Mouse (Mus musculus): ENCODE results near the gene Atrn. TPM values are rescaled to one million over a fixed set of nuclear protein-coding genes. Genes with fewer than 3 reads are reported as not detected.

Gene Atrn
- polyA plus RNA-seq, 1 experiment from 2014 or later, result 7.2 TPM

- H3K9me3 ChIP-seq (replicated peaks), result no peaks in the 10 kb centered on the region
- WGBS, result 4% methylated on average over 10 of the region's 10 CpGs
- no peak overlapping the region for H3K27ac ChIP-seq (ENCODE audit: poor library complexity, severe bottlenecking)
- no peak overlapping the region for H3K4me3 ChIP-seq
- peak; percentile 54; the same call in 1 of the 2 replicates for ATAC-seq (ENCODE audit: insufficient number of reproducible peaks, low FRiP score)
- H3K9ac ChIP-seq, result no peak overlapping the region
- no peaks in the 10 kb centered on the region for H3K36me3 ChIP-seq
- H3K27me3 ChIP-seq (replicated peaks), result peaks cover 68% of the 10 kb centered on the region
- peaks cover 55% of the 10 kb centered on the region for H3K4me1 ChIP-seq (replicated peaks)
- H3K4me2 ChIP-seq, result peak overlapping the region; percentile 35
These were observed 149.9 kb downstream of the Atrn start for GRCm38 (mm10) chr2:131056191-131056590.

DNA sequence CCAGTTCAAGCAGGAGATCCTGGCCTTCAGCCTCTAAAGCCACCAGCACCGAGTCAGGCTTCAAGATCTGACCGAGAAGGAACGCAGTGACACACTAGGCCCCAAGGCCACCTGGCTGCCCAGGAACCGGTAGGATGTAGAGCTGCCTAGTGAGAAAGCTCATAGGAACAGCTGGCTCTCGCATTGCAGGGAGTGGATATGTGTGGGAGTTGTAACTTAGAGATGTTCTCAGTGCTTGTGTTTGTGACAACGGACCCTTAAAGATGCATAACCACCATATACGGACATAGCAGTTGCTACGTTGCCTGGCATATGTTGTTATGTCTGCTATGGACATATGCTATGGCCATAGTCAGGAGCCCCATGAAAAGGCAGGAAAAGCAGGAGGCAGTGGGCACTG lies 152.4 kb downstream of the Atrn start:
- no peak overlapping the region for H3K4me3 ChIP-seq
- H3K27me3 ChIP-seq (replicated peaks), result peaks cover 61% of the 10 kb centered on the region
- H3K9me3 ChIP-seq (replicated peaks), result no peaks in the 10 kb centered on the region
- H3K4me2 ChIP-seq, result no peak overlapping the region
- H3K4me1 ChIP-seq (replicated peaks), result peaks cover 71% of the 10 kb centered on the region
- H3K27ac ChIP-seq (ENCODE audit: poor library complexity, severe bottlenecking), result no peak overlapping the region
- WGBS, result 86% methylated on average over 8 of the region's 8 CpGs
- no peaks in the 10 kb centered on the region for H3K36me3 ChIP-seq
- H3K9ac ChIP-seq, result no peak overlapping the region
- no peak for ATAC-seq (ENCODE audit: insufficient number of reproducible peaks, low FRiP score)

DNA sequence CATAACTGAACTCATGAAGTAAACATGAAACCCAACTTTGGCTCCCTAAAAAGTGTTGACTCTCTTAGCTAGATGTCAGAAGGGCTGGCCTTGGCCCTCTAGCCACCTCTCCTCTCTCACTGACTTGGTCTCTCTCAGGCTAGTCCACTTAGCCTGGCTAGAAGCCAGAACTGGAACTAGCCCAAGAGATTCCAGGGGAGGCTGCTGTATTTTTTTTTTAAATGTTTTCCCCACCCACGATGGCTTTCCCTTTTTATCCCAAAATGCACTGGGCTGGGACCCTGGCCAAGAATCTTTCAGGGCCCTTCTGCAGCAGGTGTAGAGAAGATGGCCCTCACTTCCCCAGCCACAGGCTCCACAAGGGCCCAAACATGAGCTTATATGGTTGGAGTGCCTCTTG lies 153.1 kb downstream of the Atrn start:
- ATAC-seq (ENCODE audit: insufficient number of reproducible peaks, low FRiP score), result no peak
- H3K4me2 ChIP-seq, result no peak overlapping the region
- H3K27ac ChIP-seq (ENCODE audit: poor library complexity, severe bottlenecking), result peak overlapping the region; percentile 29; the same call in 1 of the 2 replicates
- no peaks in the 10 kb centered on the region for H3K36me3 ChIP-seq
- H3K9ac ChIP-seq, result 0 out of 2 replicates have a peak overlapping the region, but pooled peaks have one; percentile 6
- WGBS, result 36% methylated on average over 1 of the region's 1 CpGs
- H3K4me1 ChIP-seq (replicated peaks), result peaks cover 64% of the 10 kb centered on the region
- no peak overlapping the region for H3K4me3 ChIP-seq
- H3K27me3 ChIP-seq (replicated peaks), result peaks cover 60% of the 10 kb centered on the region
- H3K9me3 ChIP-seq (replicated peaks), result no peaks in the 10 kb centered on the region

DNA sequence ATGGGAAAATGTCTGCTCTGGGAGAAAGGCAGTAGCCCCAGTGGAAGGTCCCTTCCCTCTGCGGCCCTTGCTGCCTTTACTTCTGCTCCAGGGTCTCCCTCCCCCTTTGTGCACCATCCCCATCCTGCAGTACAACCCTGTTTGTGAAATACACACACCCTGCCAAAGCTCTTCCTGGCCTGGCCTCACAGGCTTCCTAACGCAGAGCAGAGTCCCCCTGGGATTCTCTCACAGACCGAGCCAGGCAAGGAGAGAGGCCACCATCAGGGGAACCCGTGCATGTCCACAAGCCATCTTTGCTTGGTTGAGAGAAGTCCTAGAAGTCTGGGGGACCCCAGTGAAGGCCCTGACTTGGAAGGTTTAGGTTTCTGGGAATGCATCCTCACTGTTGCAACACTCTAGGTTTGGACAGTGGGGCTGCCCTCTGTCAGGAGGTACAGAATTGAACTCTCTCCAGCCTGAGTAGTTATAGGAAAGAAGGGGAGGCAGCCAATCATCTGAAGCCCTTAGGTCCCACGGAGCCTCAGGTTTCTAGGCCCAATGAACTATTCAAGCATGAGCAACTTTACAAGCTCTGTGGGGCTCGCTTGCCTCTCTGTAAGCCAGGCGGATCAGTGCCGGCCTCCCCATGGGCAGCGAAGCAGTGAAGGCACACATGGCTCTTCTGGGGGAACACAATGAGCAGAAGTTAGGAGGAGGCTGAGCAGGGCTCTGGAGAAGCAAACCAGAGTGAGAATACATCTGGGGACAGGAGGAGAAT lies 153.7 kb downstream of the Atrn start:
- Histone ChIP-seq H3K36me3 (no peaks in the 10 kb centered on the region), H3K4me1 (replicated peaks) (peaks cover 59% of the 10 kb centered on the region), H3K4me2 (no peak overlapping the region), H3K4me3 (no peak overlapping the region), H3K9me3 (replicated peaks) (no peaks in the 10 kb centered on the region), H3K27me3 (replicated peaks) (peaks cover 60% of the 10 kb centered on the region), H3K27ac (ENCODE audit: poor library complexity, severe bottlenecking) (peak overlapping the region; percentile 29; the same call in 1 of the 2 replicates), H3K9ac (0 out of 2 replicates have a peak overlapping the region, but pooled peaks have one; percentile 6)
- ATAC-seq (ENCODE audit: insufficient number of reproducible peaks, low FRiP score), result no peak
- WGBS, result 75% methylated on average over 9 of the region's 9 CpGs

GRCm38 (mm10) chr2:131060784-131061183 lies 154.5 kb downstream of the Atrn start:
- H3K4me2 ChIP-seq, result peak overlapping the region; percentile 33; the same call in 1 of the 2 replicates
- peaks cover 51% of the 10 kb centered on the region for H3K4me1 ChIP-seq (replicated peaks)
- H3K9me3 ChIP-seq (replicated peaks), result no peaks in the 10 kb centered on the region
- no peaks in the 10 kb centered on the region for H3K36me3 ChIP-seq
- no peak overlapping the region for H3K4me3 ChIP-seq
- 57% methylated on average over 6 of the region's 6 CpGs for WGBS
- H3K9ac ChIP-seq, result no peak overlapping the region
- peaks cover 57% of the 10 kb centered on the region for H3K27me3 ChIP-seq (replicated peaks)
- ATAC-seq (ENCODE audit: insufficient number of reproducible peaks, low FRiP score), result no peak
- no peak overlapping the region for H3K27ac ChIP-seq (ENCODE audit: poor library complexity, severe bottlenecking)

- peak; percentile 35; the same call in 1 of the 2 replicates for ATAC-seq (ENCODE audit: insufficient number of reproducible peaks, low FRiP score)
- Histone ChIP-seq H3K4me1 (replicated peaks) (peaks cover 43% of the 10 kb centered on the region), H3K27ac (ENCODE audit: poor library complexity, severe bottlenecking) (no peak overlapping the region), H3K9me3 (replicated peaks) (no peaks in the 10 kb centered on the region), H3K27me3 (replicated peaks) (peaks cover 57% of the 10 kb centered on the region), H3K9ac (no peak overlapping the region), H3K36me3 (no peaks in the 10 kb centered on the region), H3K4me3 (no peak overlapping the region), H3K4me2 (peak overlapping the region; percentile 33; the same call in 1 of the 2 replicates)
- 22% methylated on average over 5 of the region's 5 CpGs for WGBS
These were observed 155.3 kb downstream of the Atrn start for GRCm38 (mm10) chr2:131061607-131062006.

DNA sequence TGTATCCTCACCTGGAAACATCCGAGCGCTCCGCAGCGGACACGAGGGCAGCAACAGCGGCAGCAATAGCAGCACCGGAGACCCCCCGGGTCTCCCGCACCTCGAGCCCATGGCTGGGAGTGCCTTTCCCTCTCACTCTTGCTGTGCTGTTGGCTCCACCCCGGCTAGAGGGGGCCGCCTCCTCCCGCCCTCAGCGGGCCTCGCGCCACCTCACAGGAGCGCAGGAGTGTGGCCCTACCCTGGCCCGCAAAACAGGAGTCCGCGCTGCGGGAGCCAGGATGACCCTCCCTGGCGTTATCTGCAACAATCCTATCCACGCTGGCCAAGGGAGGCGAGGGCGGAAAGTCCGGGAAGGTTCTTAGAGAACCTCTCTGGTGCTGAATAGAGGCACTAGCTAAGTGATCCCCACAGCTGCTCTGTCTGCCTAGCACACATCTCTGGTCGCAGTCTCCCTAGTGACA lies 157.1 kb downstream of the Atrn start, which contains the start of gene Adam33:
Adam33 (minus strand) TSS at position 411 of the 461 bp plus-strand sequence.
- no peak within 1 kb of the TSS for H3K27ac ChIP-seq (ENCODE audit: poor library complexity, severe bottlenecking)
- peaks cover 48% of the 10 kb centered on the region for H3K27me3 ChIP-seq (replicated peaks)
- peak within 1 kb of the TSS; percentile 68 for H3K4me2 ChIP-seq
- no peaks in the 10 kb centered on the region for H3K9me3 ChIP-seq (replicated peaks)
- peak within 1 kb of the TSS; percentile 34; the same call in 1 of the 2 replicates for H3K9ac ChIP-seq
- H3K4me1 ChIP-seq (replicated peaks), result peaks cover 42% of the 10 kb centered on the region
- 2% methylated on average over 27 of the region's 27 CpGs for WGBS
- H3K36me3 ChIP-seq, result no peaks in the 10 kb centered on the region
- H3K4me3 ChIP-seq, result peak within 1 kb of the TSS; percentile 30
- ATAC-seq (ENCODE audit: insufficient number of reproducible peaks, low FRiP score), result peak; percentile 59; the same call in 1 of the 2 replicates

DNA sequence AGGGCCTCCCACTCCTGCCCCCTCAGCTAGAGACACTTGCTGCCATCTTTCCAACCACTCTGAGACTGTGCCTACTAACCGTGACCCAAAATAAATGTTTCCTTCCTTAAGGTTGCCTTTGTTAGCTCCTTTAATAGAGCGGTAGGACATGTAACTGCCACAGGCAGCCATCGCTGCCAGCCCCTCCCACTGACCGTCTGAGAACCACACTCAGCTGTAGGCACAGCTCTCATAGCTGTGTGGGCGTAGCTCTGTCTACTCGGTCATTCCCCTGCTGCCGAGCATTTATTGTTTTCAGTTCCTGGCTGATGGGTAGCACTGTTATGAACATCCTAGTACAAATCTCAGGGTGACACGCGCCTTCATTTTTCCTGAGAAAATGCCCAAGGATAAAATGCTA lies 160.0 kb downstream of the Atrn start:
- Histone ChIP-seq H3K4me3 (no peak overlapping the region), H3K9me3 (replicated peaks) (no peaks in the 10 kb centered on the region), H3K9ac (no peak overlapping the region), H3K27ac (ENCODE audit: poor library complexity, severe bottlenecking) (no peak overlapping the region), H3K36me3 (no peaks in the 10 kb centered on the region), H3K4me2 (no peak overlapping the region), H3K27me3 (replicated peaks) (peaks cover 60% of the 10 kb centered on the region), H3K4me1 (replicated peaks) (peaks cover 18% of the 10 kb centered on the region)
- WGBS, result 65% methylated on average over 9 of the region's 9 CpGs
- no peak for ATAC-seq (ENCODE audit: insufficient number of reproducible peaks, low FRiP score)

DNA sequence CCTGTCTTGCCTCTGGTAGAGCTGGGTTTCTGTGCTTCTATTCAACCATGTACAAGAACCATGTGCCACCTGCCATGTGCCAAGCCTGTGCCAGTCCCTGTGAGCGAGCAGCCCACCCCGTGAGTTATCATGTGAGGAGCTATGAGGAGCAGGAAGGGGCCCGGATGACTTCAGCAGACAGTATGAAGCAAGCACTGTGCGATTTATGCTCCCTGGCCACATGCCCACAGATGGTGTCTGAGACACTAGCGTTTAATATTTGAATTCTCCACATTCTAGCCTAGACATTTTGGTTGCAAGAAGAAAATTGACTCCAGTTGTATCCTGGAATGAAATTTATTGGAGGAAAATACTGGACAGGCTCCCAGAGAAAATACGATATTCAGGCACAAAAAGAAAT lies 161.2 kb downstream of the Atrn start:
- H3K4me1 ChIP-seq (replicated peaks), result peaks cover 12% of the 10 kb centered on the region
- ATAC-seq (ENCODE audit: insufficient number of reproducible peaks, low FRiP score), result no peak
- 66% methylated on average over 6 of the region's 6 CpGs for WGBS
- H3K9ac ChIP-seq, result no peak overlapping the region
- H3K27me3 ChIP-seq (replicated peaks), result peaks cover 55% of the 10 kb centered on the region
- no peaks in the 10 kb centered on the region for H3K36me3 ChIP-seq
- no peak overlapping the region for H3K4me2 ChIP-seq
- no peaks in the 10 kb centered on the region for H3K9me3 ChIP-seq (replicated peaks)
- H3K4me3 ChIP-seq, result no peak overlapping the region
- H3K27ac ChIP-seq (ENCODE audit: poor library complexity, severe bottlenecking), result no peak overlapping the region

DNA sequence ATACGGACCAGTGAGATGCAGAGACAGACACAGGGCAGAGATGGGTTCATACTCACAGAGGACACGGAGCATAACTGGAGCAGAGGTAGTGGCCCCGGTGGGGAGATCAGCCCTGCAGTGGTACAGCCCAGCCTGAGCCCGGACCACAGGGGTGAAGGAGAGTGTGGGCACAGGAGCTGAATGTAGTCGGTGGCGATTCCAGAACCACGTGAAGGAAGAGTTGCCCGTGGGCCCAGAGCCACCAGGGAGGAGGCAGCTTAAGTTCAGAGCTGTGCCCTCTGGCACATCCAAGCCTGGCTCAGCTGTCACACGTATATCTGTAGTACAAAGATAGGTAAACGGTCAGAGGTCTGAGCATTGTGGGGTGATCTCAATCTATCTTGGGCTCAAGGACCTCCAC lies 166.2 kb downstream of the Atrn start:
- 80% methylated on average over 10 of the region's 10 CpGs for WGBS
- Histone ChIP-seq H3K27ac (ENCODE audit: poor library complexity, severe bottlenecking) (no peak overlapping the region), H3K9me3 (replicated peaks) (no peaks in the 10 kb centered on the region), H3K4me2 (no peak overlapping the region), H3K9ac (no peak overlapping the region), H3K27me3 (replicated peaks) (peaks cover 16% of the 10 kb centered on the region; the same call in 1 of the 2 replicates), H3K4me1 (replicated peaks) (no peaks in the 10 kb centered on the region), H3K36me3 (no peaks in the 10 kb centered on the region), H3K4me3 (no peak overlapping the region)
- no peak for ATAC-seq (ENCODE audit: insufficient number of reproducible peaks, low FRiP score)
